Mouse (Mus musculus) liver, postnatal 0 days (tissue): ENCODE measurements around the gene Ptgr1.

ENCODE experiments used
- CTCF ChIP-seq: sonication (generic); IDR thresholded peaks from 2 replicates; pipeline ENCODE4 v1.5.1; 2016; ENCODE audit warnings: antibody characterized with exemption, low read depth
- EP300 ChIP-seq: IDR thresholded peaks from 2 replicates; pipeline ENCODE4 v1.6.1; 2016; ENCODE audit warnings: antibody characterized with exemption, low read depth, mild to moderate bottlenecking

DNA sequence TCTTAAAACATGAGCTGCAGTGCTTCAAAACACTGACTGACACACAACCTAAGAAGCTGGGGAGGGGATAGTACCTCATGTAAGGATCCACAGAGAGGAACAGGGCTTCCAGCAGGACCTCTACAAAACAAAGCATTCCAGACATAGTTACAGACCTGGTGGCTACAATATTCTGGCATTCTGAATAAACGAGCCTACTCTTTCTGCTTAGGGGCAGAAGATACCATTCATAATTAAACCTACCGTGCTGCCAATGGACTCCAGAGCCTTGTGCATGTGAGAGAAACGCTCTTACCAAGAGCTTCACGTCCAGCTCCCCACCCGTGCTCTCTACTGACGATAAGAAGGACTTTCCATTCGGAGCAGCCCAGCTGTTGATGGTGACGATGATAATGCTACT, 4.1 kb downstream of the Ptgr1 start:
- TF ChIP-seq CTCF, result no peak
- no peak for TF ChIP-seq EP300
